Mouse (Mus musculus): ENCODE measurements around the gene Trim30c. TPM values are rescaled to one million over a fixed set of nuclear protein-coding genes. Genes with fewer than 3 reads are reported as not detected.
A peak's percentile ranks its signal among the peaks of the same experiment; 100 is the strongest.
"Not testable (repeated sequence)": the region's sequence is repeated elsewhere in the genome, so short reads cannot be mapped to it uniquely, and the experiment has no call there.

Gene Trim30c
- polyA plus RNA-seq, 1 experiment from 2014 or later: 0.20 TPM

DNA sequence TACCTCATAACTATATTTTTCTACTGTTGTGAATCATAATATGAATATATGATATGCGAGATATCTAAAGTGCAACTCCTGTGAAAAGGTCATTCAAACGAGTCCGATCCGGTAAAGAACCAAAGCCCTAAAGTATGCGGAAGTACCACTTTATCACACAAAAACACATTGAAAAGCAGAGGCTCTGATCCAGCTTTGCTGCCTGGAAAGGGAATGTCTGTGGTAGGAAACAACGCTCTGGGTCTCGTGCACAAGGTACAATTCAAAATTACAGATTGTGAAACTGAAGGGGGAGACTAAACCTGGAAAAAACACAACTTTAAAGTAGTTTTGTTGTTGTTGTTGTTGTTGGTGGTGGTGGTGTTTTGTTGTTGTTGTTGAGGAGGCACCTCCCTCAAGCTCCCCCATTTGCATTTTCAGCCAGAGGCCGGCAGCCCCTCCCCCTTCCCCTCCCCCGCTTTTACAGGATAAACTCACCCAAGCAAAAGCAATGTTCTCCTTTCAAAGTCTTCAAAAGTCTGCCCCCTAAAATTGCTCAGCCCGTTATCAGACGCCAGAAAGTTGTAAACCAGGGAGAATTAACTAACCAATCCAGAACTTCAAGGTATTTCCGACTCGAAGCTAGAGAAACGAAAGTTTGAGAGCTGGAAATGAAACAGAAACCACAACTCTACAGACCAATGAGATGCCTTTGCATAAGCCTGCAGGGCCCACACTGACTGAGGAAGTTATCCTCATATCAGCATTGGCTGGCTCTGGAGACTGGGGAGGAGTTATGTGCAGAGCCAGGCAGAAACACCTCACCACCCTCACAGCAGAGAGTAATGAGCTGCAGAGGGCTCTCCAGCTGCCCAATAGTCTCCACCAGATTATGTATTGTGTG lies 47.7 kb downstream of the Trim30c start, which contains the start of gene Trim12c:
Gene Trim12c (minus strand): TSS at position 646 of the 883 bp plus-strand sequence.
- 5% methylated on average over 14 of the region's 14 CpGs for WGBS
- H3K36me3 ChIP-seq (ENCODE audit: control insufficient read depth, insufficient read depth, low read length): no peaks in the 10 kb centered on the region
- no peaks in the 10 kb centered on the region for H3K9me3 ChIP-seq (ENCODE audit: control insufficient read depth, low read length)
- H3K27me3 ChIP-seq (ENCODE audit: control insufficient read depth, insufficient read depth, low read length): no peaks in the 10 kb centered on the region
- no peaks in the 10 kb centered on the region for H3K4me1 ChIP-seq (ENCODE audit: control insufficient read depth, insufficient read depth, low read length)
- H3K9ac ChIP-seq (ENCODE audit: low read depth, low read length): peak within 1 kb of the TSS; percentile 34; the same call in 1 of the 2 replicates
- H3K27ac ChIP-seq (ENCODE audit: low read depth, low read length): peak within 1 kb of the TSS; percentile 37; the same call in 1 of the 2 replicates
- peak; percentile 100 for ATAC-seq (ENCODE audit: low FRiP score, low TSS enrichment)
- peak within 1 kb of the TSS; percentile 50 for H3K4me2 ChIP-seq (replicated peaks; ENCODE audit: low read depth, low read length)
- peak within 1 kb of the TSS; percentile 43 for H3K4me3 ChIP-seq (ENCODE audit: low read length)

GRCm38 (mm10) chr7:104348043-104348442 lies 52.6 kb downstream of the Trim30c start:
- H3K4me1 ChIP-seq (ENCODE audit: control insufficient read depth, insufficient read depth, low read length); H3K27me3 ChIP-seq (ENCODE audit: control insufficient read depth, insufficient read depth, low read length); H3K9ac ChIP-seq (ENCODE audit: low read depth, low read length); H3K27ac ChIP-seq (ENCODE audit: low read depth, low read length); H3K4me3 ChIP-seq (ENCODE audit: low read length); H3K9me3 ChIP-seq (ENCODE audit: control insufficient read depth, low read length); H3K4me2 ChIP-seq (replicated peaks; ENCODE audit: low read depth, low read length); H3K36me3 ChIP-seq (ENCODE audit: control insufficient read depth, insufficient read depth, low read length); ATAC-seq (ENCODE audit: low FRiP score, low TSS enrichment): not testable (repeated sequence)
- 91% methylated on average over 4 of the region's 4 CpGs for WGBS

DNA sequence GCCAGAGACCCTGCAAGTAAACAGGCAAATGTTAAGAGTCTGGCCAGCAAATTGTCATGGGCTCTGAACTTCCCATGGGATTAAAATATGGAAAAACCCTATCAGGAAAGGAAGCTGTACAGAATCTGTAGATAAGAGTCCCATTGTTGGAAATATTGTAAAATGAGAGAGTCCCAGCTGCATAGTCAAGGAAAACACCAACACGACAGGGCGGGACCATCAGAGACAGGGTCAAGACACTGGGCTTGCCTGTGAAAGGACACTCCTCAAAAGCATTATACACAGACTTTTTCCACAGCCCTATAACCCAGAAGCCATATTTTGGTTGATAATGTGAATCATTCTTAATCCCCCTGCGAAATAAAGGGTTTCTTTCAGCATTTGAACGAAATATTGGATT lies 59.9 kb downstream of the Trim30c start:
- 89% methylated on average over 2 of the region's 4 CpGs for WGBS
- H3K27me3 ChIP-seq (ENCODE audit: control insufficient read depth, insufficient read depth, low read length); H3K9ac ChIP-seq (ENCODE audit: low read depth, low read length); ATAC-seq (ENCODE audit: low FRiP score, low TSS enrichment); H3K4me3 ChIP-seq (ENCODE audit: low read length); H3K4me2 ChIP-seq (replicated peaks; ENCODE audit: low read depth, low read length); H3K9me3 ChIP-seq (ENCODE audit: control insufficient read depth, low read length); H3K36me3 ChIP-seq (ENCODE audit: control insufficient read depth, insufficient read depth, low read length); H3K27ac ChIP-seq (ENCODE audit: low read depth, low read length); H3K4me1 ChIP-seq (ENCODE audit: control insufficient read depth, insufficient read depth, low read length): not testable (repeated sequence)

GRCm38 (mm10) chr7:104335547-104335946 lies 65.1 kb downstream of the Trim30c start:
- not testable (repeated sequence) for H3K36me3 ChIP-seq (ENCODE audit: control insufficient read depth, insufficient read depth, low read length); ATAC-seq (ENCODE audit: low FRiP score, low TSS enrichment)
- 91% methylated on average over 3 of the region's 3 CpGs for WGBS

More at GRCm38 (mm10) chr7:104335547-104335946, 65.1 kb downstream of the Trim30c start:
- H3K9ac ChIP-seq (ENCODE audit: low read depth, low read length); H3K4me3 ChIP-seq (ENCODE audit: low read length); H3K4me2 ChIP-seq (replicated peaks; ENCODE audit: low read depth, low read length); H3K9me3 ChIP-seq (ENCODE audit: control insufficient read depth, low read length); H3K4me1 ChIP-seq (ENCODE audit: control insufficient read depth, insufficient read depth, low read length); H3K27me3 ChIP-seq (ENCODE audit: control insufficient read depth, insufficient read depth, low read length); H3K27ac ChIP-seq (ENCODE audit: low read depth, low read length): not testable (repeated sequence)

Other genes with a start within 250 kb of the Trim30c start
- not detected in 2 replicates for gene Olfm5, start 236.0 kb downstream of the Trim30c start, polyA plus RNA-seq (2014; fragmentation: Nextera tagmentation; extraction: Ambion mirVana)
- gene Olfr648, start 217.4 kb downstream of the Trim30c start, polyA plus RNA-seq (2014; fragmentation: Nextera tagmentation; extraction: Ambion mirVana): 0.12 and 0.14 TPM in 2 replicates
- not detected in 2 replicates for gene Olfr649, start 204.9 kb downstream of the Trim30c start, polyA plus RNA-seq (2014; fragmentation: Nextera tagmentation; extraction: Ambion mirVana)
- gene Trim6, start 182.0 kb downstream of the Trim30c start, polyA plus RNA-seq (2014; fragmentation: Nextera tagmentation; extraction: Ambion mirVana): 1.3 and 2.5 TPM in 2 replicates
- 1.4 and 1.5 TPM in 2 replicates for gene Trim34a, start 156.4 kb downstream of the Trim30c start, polyA plus RNA-seq (2014; fragmentation: Nextera tagmentation; extraction: Ambion mirVana)
- gene Trim5, start 112.7 kb downstream of the Trim30c start, polyA plus RNA-seq (2014; fragmentation: Nextera tagmentation; extraction: Ambion mirVana): 0.20 and 0.30 TPM in 2 replicates
- 4.5 and 6.3 TPM in 2 replicates for gene Trim12a, start 85.4 kb downstream of the Trim30c start, polyA plus RNA-seq (2014; fragmentation: Nextera tagmentation; extraction: Ambion mirVana)
- 0.40 and 0.50 TPM in 2 replicates for gene Trim34b, start 71.4 kb downstream of the Trim30c start, polyA plus RNA-seq (2014; fragmentation: Nextera tagmentation; extraction: Ambion mirVana)
- 2.0 and 2.8 TPM in 2 replicates for gene Trim12c, start 47.5 kb downstream of the Trim30c start, polyA plus RNA-seq (2014; fragmentation: Nextera tagmentation; extraction: Ambion mirVana)
- gene Trim30b, start 31.0 kb downstream of the Trim30c start, polyA plus RNA-seq (2014; fragmentation: Nextera tagmentation; extraction: Ambion mirVana): not detected in 2 replicates
- 1.0 and 1.3 TPM in 2 replicates for gene Trim30a, start 64.4 kb upstream of the Trim30c start, polyA plus RNA-seq (2014; fragmentation: Nextera tagmentation; extraction: Ambion mirVana)
- 0.41 and 0.49 TPM in 2 replicates for gene Trim30d, start 107.0 kb upstream of the Trim30c start, polyA plus RNA-seq (2014; fragmentation: Nextera tagmentation; extraction: Ambion mirVana)
- not detected in 2 replicates for gene Olfr651, start 149.3 kb upstream of the Trim30c start, polyA plus RNA-seq (2014; fragmentation: Nextera tagmentation; extraction: Ambion mirVana)
- gene Olfr652, start 160.1 kb upstream of the Trim30c start, polyA plus RNA-seq (2014; fragmentation: Nextera tagmentation; extraction: Ambion mirVana): not detected in 2 replicates
- gene Olfr653, start 176.5 kb upstream of the Trim30c start, polyA plus RNA-seq (2014; fragmentation: Nextera tagmentation; extraction: Ambion mirVana): not detected in 2 replicates
- gene Olfr654, start 186.2 kb upstream of the Trim30c start, polyA plus RNA-seq (2014; fragmentation: Nextera tagmentation; extraction: Ambion mirVana): not detected in 2 replicates
- gene Olfr655, start 200.9 kb upstream of the Trim30c start, polyA plus RNA-seq (2014; fragmentation: Nextera tagmentation; extraction: Ambion mirVana): not detected in 2 replicates
- gene Olfr656, start 213.1 kb upstream of the Trim30c start, polyA plus RNA-seq (2014; fragmentation: Nextera tagmentation; extraction: Ambion mirVana): not detected in 2 replicates
- gene Olfr657, start 224.0 kb upstream of the Trim30c start, polyA plus RNA-seq (2014; fragmentation: Nextera tagmentation; extraction: Ambion mirVana): not detected in 2 replicates
- not detected in 2 replicates for gene Olfr658, start 246.5 kb upstream of the Trim30c start, polyA plus RNA-seq (2014; fragmentation: Nextera tagmentation; extraction: Ambion mirVana)